Mouse (Mus musculus): ENCODE data around the gene Ttc16.

Ttc16 gene

GRCm38 (mm10) chr2:32779714-32780113, 4.3 kb upstream of the Ttc16 start:
- no peak for DNase-seq (ENCODE audit: low spot score in 2 of 2)

DNA sequence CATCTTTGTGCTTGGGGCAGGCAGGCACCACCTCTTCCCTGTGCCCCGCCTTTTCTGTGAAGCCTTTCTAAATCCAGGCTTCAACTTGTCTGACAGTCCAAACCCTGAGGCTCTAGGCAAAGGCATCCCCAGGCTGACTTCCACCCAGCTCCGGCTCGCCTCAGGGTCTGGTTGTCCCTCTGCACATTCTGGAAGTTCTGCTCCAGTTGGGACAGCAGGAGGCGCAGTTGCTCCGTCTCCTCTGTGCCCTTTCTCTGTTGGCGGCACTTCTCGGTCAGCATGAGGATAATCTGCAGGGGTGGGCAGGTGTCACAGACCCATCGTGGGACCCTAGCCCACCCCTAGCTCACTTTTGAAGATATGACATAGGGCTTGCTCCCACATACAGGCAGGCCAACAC, 3.7 kb upstream of the Ttc16 start:
- no peak for DNase-seq (ENCODE audit: low spot score in 2 of 2)

- no peak for DNase-seq (ENCODE audit: low spot score in 2 of 2)
Observed at GRCm38 (mm10) chr2:32778081-32778480, 2.6 kb upstream of the Ttc16 start.

GRCm38 (mm10) chr2:32776192-32776591, 759 bp upstream of the Ttc16 start:
- DNase-seq (ENCODE audit: low spot score in 2 of 2), result no peak

- DNase-seq (ENCODE audit: low spot score in 2 of 2), result no peak
Observed at GRCm38 (mm10) chr2:32772626-32773279, 2.7 kb downstream of the Ttc16 start.

GRCm38 (mm10) chr2:32771886-32772285, 3.5 kb downstream of the Ttc16 start:
- DNase-seq (ENCODE audit: low spot score in 2 of 2), result no peak

- DNase-seq (ENCODE audit: low spot score in 2 of 2), result no peak
Observed at GRCm38 (mm10) chr2:32769327-32770085, 5.9 kb downstream of the Ttc16 start.

DNA sequence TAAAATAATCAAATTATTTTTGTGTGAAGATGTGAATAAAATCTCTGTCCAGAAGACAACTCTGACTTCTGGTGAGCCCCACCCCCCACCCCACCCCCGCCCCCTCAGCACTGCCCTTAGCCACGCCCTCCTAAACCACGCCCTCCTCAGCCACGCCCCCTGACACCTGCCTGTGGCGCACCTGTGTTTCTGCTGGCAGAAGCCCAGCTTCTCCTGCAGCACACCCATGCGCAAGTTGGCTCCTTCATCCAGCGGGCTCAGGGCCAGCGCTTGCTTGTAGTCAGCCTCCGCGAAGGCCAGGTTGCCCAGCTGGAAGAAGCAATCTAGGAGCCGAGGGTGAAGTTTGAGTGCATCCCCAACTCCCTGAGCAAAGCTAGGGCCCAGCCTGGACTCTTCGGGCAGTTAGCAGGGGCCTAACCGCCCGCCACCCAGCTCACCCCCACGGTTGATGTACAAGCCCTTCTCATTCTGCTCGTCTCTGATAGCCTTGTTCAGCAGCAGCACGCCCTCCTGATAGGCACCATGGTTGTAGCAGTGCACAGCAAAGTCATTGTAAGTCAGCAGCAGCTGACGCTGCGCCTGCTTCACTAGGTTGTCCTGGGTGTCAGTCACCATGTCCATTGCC, 6.7 kb downstream of the Ttc16 start:
- DNase-seq (ENCODE audit: low spot score in 2 of 2), result no peak

GRCm38 (mm10) chr2:32767241-32767640, 8.2 kb downstream of the Ttc16 start:
- DNase-seq (ENCODE audit: low spot score in 2 of 2), result no peak

DNA sequence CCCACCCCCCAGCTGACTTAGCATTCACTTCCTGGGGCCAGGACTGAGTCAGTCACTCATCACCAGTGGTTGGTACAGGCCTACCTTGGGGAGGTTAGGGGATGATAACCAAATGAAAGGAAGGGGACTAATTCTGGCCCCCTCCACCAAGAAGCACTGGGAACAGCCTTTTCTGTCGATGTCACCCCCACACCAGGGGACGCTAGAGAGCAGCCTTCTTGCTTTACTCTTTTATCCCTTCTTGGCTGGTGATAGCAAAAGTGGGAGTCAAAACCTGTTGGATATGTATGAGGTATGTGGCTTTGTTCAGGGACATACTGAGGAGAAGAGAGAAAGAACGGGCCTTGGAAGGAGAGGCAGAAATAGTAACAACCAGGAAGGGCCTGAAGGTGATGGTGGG, 12.1 kb downstream of the Ttc16 start:
- DNase-seq (ENCODE audit: low spot score in 2 of 2), result no peak

DNA sequence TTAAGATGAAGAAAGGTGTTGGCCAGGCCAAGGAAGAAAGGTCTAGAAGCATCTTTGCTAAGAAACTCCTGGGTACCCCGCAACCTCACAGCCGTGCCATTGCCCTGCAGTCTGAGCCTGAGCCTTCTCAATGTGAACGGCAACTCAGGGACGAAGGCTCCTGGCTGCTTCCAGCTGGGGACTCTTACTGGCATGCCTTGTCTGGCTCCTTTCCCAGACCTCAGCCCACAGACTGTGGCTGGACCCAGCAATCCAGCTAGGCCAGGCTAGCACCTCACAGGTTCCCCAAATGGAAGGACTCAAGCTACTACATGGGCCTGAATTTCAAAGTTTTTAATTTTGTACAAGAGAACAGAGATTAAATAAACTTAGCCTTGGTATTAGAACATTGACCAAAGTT, 13.6 kb downstream of the Ttc16 start:
- DNase-seq (ENCODE audit: low spot score in 2 of 2), result no peak

- DNase-seq (ENCODE audit: low spot score in 2 of 2), result no peak
Observed at GRCm38 (mm10) chr2:32761361-32761760, 14.1 kb downstream of the Ttc16 start.

DNA sequence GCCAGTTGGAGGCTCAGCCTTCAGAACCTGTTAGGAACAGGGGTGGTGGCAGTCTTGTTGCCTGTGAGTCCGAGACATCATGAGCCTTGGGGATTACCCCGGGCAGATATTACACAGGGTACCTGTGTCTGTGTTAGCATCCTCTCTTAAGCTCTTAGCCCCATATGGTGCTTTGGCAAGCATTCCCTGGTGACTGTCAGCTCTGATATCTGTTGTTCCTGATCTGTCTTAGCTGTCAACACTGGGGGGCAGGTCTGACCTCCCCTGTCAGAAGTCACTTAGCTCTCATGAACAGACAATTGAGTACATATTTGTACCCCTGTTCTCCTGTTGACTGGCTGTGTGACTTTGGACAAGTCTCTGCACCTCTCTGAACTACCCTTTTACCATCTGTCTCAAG, 16.4 kb downstream of the Ttc16 start:
- DNase-seq (ENCODE audit: low spot score in 2 of 2), result no peak

- no peak for DNase-seq (ENCODE audit: low spot score in 2 of 2)
Observed at GRCm38 (mm10) chr2:32758503-32758902, 16.9 kb downstream of the Ttc16 start.

GRCm38 (mm10) chr2:32757056-32757845, 18.2 kb downstream of the Ttc16 start, which contains the start of gene Tor2a:
Tor2a (plus strand) TSS chr2:32757234.
- DNase-seq (ENCODE audit: low spot score in 2 of 2), result peak; percentile 95 to 97

GRCm38 (mm10) chr2:32756674-32757055, 18.8 kb downstream of the Ttc16 start:
- no peak for DNase-seq (ENCODE audit: low spot score in 2 of 2)

- DNase-seq (ENCODE audit: low spot score in 2 of 2), result no peak
Observed at GRCm38 (mm10) chr2:32752181-32752580, 23.3 kb downstream of the Ttc16 start.

GRCm38 (mm10) chr2:32751665-32752033, 23.8 kb downstream of the Ttc16 start:
- DNase-seq (ENCODE audit: low spot score in 2 of 2), result no peak

DNA sequence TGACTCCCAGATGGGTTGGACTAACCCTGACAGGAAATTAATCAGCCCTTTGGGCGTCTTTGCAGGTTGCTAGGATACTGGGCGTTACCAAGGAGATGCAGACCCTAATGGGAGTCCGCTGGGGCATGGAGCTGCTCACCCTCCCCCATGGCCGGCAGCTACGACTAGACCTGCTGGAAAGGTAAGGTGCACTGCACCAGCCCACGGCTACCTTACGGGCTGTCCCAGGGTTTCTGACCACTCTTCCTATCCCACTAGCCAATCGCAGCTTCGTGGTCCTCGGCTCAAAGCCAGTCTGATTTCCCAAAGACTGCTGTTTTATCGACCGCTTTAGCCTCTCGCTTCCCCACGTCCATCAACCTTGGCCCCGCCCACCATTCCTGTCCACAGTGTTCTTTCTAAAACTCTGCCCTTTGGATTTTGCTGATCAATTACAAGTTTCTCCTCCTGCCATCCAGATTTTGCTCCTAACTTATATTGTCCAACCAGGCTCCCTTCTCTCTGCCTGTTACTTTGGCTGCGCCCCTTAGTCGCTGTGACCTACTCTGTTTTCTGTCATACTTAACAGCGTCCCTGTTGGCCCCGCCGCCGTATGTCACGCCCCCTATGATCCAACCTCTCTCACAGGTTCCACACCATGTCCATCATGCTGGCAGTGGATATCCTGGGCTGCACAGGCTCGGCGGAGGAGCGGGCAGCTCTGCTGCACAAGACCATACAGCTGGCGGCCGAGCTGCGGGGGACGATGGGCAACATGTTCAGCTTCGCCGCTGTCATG, 24.4 kb downstream of the Ttc16 start:
- no peak for DNase-seq (ENCODE audit: low spot score in 2 of 2)

- no peak for DNase-seq (ENCODE audit: low spot score in 2 of 2)
Observed at GRCm38 (mm10) chr2:32750199-32750598, 25.2 kb downstream of the Ttc16 start.

DNA sequence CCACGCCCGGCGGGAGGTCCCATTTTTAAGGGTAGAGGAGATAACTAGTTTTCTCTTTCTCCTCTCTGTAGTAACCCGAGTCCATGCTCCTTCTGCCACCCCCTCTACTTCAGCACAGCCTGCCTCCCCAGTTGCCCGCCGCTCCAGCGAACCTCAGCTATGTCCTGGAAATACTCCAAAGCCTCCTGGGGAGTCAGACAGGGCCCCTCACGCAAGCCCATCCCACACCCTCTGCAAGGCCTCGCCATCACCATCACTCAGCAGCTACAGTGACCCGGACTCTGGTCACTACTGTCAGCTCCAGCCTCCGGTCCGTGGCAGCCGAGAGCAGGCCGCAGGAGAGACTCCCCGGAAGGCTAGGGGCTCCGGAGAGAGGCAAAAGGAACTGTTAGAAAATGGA, 26.4 kb downstream of the Ttc16 start:
- no peak for DNase-seq (ENCODE audit: low spot score in 2 of 2)
